Comparison of ENCODE assay signal across 8 mouse cellular contexts in the genomic region with DNA sequence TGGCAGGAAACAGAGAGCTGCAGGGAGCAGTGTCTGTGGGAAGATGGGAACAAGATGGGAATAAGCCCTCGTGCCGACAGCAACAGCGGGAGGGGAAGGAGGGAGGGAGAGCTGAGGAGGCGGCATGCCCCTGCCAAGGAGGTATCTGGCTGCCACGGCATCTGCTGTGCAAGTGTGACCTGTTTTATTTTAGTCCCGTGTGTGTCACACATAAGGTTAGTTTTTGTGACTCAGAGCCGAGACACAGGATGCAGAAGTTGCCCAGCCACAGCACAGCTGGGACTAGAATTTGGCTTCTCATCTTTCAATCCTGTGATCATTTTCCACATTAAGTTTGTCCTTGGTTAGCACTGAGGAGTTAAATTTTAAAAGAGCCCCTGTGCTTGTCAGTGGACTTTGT.
DNase-seq lines count a peak whose midpoint lies in the region; ATAC-seq and TF ChIP-seq lines count a peak whose summit lies in the region.

No protein-coding gene starts in this region.

- no peak overlapping the region for H3K4me2 ChIP-seq in heart, embryonic 11.5 days

- ATAC-seq in heart, embryonic 11.5 days (replicated peaks; ENCODE audit: insufficient number of reproducible peaks, low FRiP score, low TSS enrichment): peak; percentile 26; the same call in 1 of the 2 replicates
- no peak for ATAC-seq in activated CD4-positive, CD25-positive, alpha-beta regulatory T cell, adult 4 months
- ATAC-seq in megakaryocyte progenitor cell, adult 5-6 weeks (replicated peaks; ENCODE audit: poor library complexity): no peak

- no peak overlapping the region for H3K4me3 ChIP-seq in heart, embryonic 11.5 days (ENCODE audit: low read depth, low read length)
- no peak overlapping the region for H3K4me3 ChIP-seq in cerebellum, adult 2 months (replicated peaks; ENCODE audit: insufficient read depth, low read depth, low read length)

- H3K4me1 ChIP-seq in heart, embryonic 11.5 days (ENCODE audit: control insufficient read depth, insufficient read depth, low read length): peaks cover 35% of the 10 kb centered on the region
- H3K4me1 ChIP-seq in cerebellum, adult 2 months (ENCODE audit: control insufficient read depth, insufficient read depth, low read length): peaks cover 31% of the 10 kb centered on the region

- H3K9me3 ChIP-seq in heart, embryonic 11.5 days (replicated peaks; ENCODE audit: control insufficient read depth, low read length): no peaks in the 10 kb centered on the region

- 37% methylated on average over 7 of the region's 7 CpGs for WGBS in heart, embryonic 11.5 days (ENCODE audit: insufficient replicate concordance)
- 6% methylated on average over 7 of the region's 7 CpGs for WGBS in cerebellum, adult 2 months

- TF ChIP-seq CTCF in cerebellum, adult 2 months (IDR thresholded peaks at IDR 0.05; ENCODE audit: borderline replicate concordance, insufficient read depth, low read depth, low read length): no peak

- H3K36me3 ChIP-seq in heart, embryonic 11.5 days (ENCODE audit: control insufficient read depth, insufficient read depth, low read length): no peaks in the 10 kb centered on the region

- H3K27ac ChIP-seq in heart, embryonic 11.5 days (ENCODE audit: low read depth, low read length): no peak overlapping the region
- no peak overlapping the region for H3K27ac ChIP-seq in cerebellum, adult 2 months (ENCODE audit: insufficient read depth, low read length)

- no peak for DNase-seq in heart, postnatal 4 days
- DNase-seq in cerebellum, adult 2 months: peak; percentile 74 to 84
- peak; percentile 71 for DNase-seq in kidney, adult 9 months
- DNase-seq in right cerebral cortex, adult 18-20 months: peak; percentile 89
- no peak for DNase-seq in T-cell, adult 2 months (ENCODE audit: low spot score)

- H3K9ac ChIP-seq in heart, embryonic 11.5 days (ENCODE audit: low read depth, low read length): no peak overlapping the region

- TF ChIP-seq POLR2A in cerebellum, adult 2 months (IDR thresholded peaks at IDR 0.05; ENCODE audit: borderline replicate concordance, insufficient read depth, low read length): no peak

- no peaks in the 10 kb centered on the region for H3K27me3 ChIP-seq in heart, embryonic 11.5 days (ENCODE audit: control insufficient read depth, insufficient read depth, low read length)
- H3K27me3 ChIP-seq in cerebellum, adult 2 months (ENCODE audit: control insufficient read depth, insufficient read depth, low read length): no peaks in the 10 kb centered on the region

Comparison
In these comparisons a context has a peak if more than half of its experiments do, and no peak if none do; other contexts are left out.
1. DNase-seq: peak in cerebellum, adult 2 months (2 of 2), kidney, adult 9 months (single experiment) and right cerebral cortex, adult 18-20 months (single experiment); none in heart, postnatal 4 days (single experiment) and T-cell, adult 2 months (single experiment).